Mouse (Mus musculus): ENCODE measurements around the gene Fosl1.
A peak's percentile ranks its signal among the peaks of the same experiment; 100 is the strongest.

Gene Fosl1

DNA sequence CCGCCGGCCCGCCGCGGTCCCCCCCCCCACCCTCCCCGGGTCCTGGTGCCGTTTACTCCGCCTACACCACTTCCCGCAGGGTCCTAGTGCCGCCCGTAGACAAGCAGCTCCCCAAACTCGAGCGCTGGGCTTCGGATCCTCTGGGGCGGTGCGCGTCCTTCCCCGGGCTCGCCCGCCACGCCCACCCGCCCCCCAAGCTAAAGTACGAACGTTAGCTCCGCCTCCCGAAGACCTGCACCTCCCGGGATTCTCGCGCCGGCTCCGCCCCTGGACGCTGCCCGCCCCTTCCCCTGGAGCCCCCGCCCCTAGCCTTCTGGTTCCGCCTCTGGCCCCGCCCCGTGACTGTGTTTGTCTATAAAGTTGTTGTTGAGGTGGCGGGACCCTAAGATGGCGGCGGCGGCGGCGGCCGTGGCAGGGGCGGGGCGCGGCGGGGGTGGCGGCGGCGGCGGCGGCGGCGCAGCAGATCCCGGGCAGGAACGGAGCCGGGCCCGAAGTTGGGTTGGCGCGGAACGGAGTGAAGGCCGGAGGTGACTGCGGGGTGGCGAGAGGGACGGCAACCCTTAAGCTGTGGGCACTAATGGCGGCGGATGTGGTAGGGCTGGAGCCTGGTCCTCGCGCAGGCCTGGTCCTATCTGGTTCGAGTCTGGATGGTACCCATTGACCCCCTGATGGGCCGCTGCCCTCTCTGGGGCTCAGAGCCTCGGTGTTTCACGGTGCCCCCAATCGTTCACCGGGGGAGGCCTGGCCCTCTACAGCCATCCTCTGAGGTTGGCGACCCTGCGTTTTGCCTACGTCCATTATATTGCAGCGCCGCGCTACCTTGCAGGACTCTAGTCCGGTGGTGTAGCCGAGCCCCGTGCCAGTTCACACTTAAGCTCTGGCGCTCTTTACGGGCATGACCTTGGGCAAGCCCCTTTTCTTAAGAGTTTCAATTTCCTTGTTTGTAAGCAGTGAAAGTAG is 22.3 kb upstream of the Fosl1 start, which contains the start of the genes Drap1 and AI837181:
TSS of gene Drap1 (minus strand) at position 198 of the 960 bp plus-strand sequence.
TSS of gene AI837181 (plus strand) at position 363 of the 960 bp plus-strand sequence.
- peak; percentile 94 to 97 for DNase-seq

DNA sequence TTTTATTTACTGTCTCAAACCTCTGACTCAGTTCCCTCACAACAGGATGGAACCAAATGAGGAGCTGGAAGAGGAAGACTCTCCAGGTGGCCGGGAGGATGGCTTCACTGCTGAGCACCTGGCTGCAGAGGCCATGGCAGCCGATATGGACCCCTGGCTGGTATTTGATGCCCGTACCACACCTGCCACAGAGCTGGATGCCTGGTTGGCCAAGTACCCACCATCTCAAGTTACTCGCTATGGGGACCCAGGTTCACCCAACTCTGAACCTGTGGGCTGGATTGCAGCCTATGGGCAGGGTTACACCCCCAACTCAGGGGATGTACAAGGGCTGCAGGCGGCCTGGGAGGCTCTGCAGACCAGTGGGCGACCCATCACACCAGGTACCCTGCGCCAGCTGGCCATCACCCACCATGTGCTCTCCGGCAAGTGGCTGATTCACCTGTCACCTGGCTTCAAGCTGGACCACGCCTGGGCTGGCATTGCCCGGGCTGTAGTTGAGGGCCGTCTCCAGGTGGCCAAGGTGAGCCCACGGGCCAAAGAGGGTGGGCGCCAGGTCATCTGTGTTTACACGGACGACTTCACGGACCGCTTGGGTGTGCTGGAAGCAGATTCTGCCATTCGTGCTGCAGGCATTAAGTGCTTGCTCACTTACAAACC is 21.3 kb upstream of the Fosl1 start:
- peak in 1 of 2 experiments; percentile 45 for DNase-seq

DNA sequence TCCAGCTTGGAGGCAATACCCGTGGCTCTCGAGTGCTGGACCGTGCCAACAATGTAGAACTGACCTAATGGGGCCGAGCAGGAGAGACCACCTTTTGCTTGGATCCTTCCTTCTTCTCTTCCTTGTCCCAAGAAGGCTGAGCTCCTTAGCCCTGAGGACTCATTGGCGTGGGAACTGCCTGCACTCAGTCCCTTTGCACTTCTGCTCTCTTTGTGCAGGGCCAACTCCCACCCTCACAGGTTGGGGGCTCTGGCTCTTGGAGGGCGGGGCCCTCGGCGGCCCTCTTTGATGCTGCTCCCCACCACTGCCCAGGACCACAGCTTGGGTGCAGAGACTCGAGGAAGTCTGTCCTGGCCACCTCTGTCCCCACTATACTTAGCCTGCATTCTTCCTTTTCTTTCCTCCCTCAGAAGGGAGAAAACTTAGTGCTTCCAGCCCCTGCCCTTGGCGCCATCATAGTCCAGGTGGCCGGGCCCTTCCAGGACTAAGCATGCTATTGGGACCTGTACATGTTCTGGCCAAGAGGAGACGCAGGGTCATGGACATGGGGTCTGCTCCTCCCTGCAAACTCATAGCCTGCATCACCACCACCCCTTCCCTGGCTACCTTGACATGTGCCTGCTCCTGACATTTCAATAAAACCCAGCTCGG is 20.6 kb upstream of the Fosl1 start:
- peak in 1 of 2 experiments; percentile 34 for DNase-seq

DNA sequence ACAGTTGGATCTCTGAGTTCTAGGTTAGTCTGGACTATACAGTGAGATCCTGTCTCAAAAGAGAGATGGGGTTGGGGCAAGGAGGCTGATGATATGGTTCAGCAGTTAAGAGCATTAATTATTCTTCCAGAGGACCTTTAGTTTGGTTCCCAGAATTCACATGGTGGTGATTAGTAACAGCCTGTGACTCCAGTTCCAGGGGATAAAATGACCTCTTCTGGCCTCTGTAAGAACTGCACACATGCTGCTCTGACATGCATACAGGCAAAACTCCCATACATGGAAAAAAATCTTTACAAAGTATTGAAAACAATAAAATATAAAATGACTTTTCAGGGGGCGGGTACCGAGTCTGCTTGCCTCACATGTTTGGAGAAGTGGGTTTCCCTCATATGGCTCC is 19.3 kb upstream of the Fosl1 start:
- DNase-seq, result peak in 1 of 2 experiments; percentile 19

DNA sequence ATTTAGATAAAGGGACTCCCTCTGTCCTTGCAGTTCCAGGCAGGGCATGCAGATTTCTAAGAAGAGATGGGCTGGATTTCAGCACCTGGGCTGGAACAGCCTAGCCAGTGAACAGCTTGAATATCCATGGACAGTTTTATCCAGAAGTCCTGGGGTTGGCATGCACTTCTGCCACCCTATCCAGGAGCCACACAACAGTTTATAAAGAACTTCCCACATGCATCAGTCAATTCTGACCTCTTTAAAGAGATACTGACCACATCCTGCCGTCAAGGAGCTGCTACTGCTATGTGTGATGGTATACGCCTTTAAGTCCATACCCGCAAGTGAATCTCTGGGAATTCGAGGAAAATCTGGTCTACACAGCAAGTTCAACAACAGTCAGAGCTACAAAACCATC is 18.1 kb upstream of the Fosl1 start:
- DNase-seq, result no peak

DNA sequence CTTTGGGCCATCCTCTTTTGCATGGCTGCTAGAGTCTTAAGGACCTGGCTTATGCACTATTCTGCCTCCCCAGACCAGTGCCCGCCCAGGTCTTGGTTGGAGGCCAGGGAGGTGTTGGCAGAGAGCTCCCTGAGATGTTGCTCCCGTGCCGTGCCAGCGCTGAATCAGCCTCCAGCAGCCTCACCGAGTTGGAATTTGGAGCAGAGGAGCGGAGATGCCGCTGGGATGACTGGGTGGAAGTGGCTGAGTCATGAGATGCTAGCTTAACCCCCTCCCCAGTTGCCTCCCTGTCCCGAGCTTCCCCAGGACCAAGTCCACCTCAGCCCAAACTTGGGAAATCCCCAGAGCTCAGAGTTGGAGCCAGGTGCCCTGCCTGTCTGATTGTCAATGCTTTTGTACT is 17.5 kb upstream of the Fosl1 start:
- peak in 1 of 2 experiments; percentile 17 for DNase-seq

DNA sequence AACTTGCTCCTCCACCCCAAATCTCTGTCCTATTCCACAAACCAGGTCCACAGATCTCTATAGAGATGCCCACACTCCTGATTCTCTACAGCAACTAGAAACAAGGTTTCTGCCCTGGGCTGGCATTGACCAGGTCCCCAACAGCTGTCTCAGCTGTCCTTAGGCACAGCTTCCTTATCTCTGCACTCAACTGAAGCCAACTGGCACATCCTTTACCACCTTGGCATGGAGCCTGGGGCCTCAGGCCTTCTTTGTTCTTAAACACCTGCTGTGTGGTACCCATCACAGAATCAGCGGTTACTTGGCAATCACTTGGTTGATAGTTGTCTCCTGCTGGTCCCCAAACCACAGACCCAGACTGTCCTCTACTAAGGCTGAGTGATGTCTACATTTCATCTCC is 16.9 kb upstream of the Fosl1 start:
- peak; percentile 26 to 32 for DNase-seq

DNA sequence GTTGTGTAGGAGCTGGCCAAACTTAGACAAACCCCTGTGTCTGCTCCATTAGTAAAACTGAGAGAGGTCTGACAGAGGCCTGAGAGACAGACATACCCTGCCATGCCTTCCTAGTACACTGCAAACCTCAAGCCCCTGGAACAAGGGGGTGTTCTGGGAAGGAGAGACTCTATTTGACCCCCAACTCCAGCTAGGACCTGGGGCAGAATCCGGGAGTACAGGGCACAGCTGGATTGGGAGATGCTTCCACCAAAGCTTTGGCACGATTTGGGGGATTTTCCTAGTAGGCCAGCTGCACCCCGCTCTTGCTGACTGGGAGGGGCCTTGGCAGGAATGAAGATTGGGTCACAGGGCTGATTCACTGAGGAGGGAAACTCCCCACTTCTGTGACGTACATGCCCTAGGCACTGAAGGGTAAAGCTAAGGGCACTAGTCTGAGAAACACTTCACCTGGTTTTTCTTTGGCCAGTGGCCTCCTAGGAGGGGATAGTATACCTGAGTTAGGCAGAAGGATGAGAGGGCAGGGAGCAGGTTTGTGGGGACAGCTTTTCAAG is 15.4 kb upstream of the Fosl1 start:
- no peak for DNase-seq

DNA sequence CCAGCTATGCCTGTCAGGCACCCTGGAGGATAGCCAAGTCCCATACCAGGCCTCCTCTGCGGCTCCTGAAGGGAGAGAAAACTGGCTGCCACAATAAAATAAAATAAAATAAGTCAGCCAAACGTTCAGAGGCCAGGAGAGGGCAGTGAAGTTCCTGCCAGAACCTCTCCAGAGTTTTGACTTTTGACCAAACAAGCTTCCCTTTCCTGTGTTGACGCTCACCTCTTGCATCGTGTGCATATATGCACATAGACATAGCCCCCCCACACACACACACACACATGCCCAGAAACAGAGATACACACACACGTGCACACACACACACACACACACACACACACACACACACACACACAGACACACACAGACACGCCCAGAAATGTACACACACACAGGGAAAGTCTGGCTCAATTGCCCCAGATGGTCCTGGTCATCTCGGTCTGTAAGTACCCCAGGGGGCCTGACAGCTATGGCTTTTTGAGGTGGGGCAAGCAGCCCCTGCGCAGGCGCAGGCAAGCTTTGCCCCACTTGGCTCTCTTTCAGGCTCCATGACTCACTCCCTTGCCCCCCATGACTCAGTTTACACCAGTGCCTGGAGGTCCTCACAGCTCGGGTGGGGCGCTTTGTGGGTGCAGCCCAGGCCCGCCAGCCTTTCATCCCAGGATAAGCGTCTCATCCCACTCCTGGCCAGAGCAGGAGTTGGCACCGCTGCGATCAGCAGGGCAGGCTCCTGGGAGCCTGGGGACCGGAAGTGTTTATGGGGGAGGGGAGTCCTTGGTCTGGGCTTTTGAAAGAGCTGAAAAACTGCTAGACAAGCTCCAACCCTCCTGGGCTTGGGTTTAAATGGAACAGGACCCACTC is 14.1 kb upstream of the Fosl1 start:
- DNase-seq, result peak; percentile 72 to 75

DNA sequence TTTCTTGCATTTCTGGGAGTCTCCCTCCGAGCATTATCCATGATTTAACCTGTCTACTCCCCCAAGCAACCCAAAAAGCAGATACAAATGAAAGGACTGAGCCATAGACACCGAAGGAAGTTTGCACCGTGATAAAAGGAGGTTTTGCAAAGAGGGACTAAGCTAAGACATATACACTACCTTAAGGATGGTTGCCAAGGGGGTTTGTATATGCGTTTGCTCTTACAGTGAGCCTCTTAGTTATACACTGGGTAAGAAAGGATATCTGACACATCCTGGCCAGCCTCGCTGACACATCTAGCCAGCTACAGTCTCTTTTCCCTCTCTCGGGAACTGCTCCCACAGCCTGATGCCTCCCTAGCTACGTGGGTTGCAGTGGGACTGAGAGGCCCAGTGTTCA is 13.4 kb upstream of the Fosl1 start:
- no peak for DNase-seq

DNA sequence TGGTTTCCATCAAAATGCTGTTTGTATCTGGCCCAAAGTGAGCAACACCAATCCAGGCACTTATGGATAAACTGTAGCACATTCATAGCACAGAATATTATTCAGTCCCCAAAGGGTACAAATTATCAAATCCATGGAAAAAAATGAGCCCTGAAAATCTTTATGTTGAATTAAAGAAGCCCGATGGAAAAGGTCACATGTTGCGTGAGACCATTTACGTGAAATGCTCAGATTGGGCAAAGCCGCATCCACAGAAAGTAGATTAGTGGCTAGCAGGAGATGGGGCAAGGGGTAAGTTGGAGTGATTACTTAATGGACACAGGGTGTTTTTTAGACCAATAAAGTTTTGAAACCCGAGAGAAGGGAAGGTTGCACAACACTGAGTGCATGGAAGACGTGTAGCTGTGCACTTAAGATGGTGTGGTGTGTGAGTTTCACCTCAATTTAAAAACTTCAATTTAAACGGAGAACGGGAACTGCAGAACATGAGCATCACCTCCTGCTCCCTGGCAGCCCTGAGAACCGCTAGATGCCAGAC is 2.9 kb upstream of the Fosl1 start:
- no peak for DNase-seq

DNA sequence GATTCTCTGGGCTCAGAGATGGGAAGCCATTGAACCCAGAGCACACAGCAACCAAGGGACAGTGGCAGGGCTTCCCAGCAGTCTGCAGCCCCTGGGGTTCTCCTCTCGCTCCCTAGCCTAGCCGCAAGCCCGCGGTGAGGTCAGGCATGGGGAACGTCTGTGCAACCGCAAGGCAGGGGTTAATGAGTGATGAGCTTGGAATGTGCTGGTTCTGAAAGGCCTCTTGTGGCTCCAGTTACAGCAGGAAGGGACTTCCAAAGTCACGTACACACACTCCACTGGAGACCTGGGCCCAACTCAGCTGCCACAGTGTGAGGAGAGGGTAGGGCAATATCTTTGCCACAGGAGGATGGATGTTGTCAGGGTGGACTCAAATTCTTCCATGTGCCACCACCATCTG is 2.4 kb upstream of the Fosl1 start:
- no peak for DNase-seq

DNA sequence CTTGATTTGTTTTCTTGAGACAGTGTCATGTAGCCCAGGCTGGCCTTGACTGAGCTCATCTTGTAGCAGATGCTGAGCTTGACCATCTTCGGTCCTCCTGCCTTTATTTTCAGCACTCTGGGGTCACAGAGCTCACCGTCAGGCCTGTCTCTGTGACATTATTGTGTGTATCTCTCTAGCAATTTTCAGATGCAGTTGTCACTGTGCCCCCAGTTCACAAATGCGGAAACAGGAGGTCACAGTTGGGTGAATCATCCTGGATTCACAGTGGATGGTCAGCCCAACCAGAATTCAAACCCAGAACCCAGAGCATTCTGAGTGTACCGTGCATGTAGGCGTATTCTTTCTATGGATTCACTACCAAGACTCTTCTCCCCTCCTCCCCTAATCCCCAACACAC is 1.6 kb upstream of the Fosl1 start:
- DNase-seq, result no peak

DNA sequence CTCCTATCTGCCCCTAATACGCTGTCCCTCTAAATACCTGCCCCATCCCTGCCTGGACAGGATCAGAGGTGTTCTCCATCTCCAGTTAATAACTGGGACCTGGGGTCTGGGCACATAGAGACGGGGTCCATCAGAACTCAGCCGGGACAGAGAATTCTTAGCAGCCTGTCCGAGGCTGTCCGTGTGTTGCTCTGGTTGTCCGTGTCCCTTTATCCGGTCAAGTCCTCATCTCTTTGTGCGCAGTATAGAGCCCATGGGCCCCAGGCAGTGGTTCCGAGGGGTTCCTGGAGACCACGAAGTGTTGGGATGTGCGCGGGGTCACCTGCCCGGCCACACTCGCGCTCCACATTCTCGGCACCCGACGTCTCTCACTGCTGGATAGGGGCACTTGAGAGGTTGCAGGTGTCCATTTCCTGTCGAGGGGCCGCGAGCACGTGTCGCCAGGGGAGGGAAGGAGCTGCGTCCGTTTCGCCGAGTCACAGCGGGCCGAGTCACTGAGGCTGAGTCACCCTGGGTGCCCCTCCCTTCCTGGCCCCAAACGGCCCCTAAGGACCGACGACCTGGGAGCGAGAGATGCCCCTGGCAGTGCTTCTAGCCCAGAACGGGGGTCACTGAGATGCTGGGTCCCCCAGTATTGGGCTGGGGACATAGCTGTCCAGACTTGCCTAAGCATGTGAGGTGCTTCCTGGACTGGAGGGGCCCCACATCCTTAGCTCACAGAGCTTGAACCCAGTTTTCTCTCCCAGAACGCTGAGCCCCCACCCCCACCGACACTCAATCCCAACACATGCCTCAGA is 1.2 kb downstream of the Fosl1 start:
- DNase-seq, result no peak

DNA sequence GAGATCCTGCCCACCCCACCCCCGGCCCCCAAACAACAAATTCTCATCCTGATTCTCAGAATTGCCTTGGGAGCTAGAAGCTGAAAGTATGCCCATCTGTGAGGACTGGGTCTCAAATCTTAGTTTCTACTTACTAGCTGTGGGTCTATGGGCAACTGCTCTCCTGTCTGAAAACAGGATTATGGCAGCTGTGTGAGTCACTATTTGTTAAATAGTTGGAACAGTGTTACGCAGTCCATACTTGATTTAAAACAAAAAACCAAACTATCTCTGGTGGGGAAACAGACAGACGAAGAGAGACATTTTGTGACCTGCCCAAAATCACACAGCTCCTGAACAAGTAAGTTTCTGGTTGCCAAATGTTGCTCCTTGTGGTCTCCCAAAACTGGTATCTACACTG is 2.3 kb downstream of the Fosl1 start:
- DNase-seq, result no peak

DNA sequence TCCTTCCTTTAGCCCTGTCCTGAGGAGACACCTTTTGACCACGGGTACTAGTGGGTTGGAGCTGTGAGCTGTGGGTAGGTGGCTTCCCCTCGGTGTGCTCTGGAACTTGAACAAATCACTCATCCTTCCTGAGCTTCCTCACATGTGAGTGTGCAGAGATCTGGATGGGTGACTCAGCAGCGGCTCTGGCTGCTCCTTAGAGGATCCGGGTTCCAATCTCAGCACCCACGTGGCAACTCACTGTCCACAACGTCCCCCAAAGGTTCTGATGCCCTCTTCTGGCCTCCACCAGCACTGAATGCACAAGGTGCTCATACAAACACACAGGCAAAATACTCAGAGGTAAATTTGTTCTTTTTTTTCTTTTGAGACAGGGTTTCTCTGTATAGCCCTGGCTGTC is 4.4 kb downstream of the Fosl1 start:
- DNase-seq, result no peak

DNA sequence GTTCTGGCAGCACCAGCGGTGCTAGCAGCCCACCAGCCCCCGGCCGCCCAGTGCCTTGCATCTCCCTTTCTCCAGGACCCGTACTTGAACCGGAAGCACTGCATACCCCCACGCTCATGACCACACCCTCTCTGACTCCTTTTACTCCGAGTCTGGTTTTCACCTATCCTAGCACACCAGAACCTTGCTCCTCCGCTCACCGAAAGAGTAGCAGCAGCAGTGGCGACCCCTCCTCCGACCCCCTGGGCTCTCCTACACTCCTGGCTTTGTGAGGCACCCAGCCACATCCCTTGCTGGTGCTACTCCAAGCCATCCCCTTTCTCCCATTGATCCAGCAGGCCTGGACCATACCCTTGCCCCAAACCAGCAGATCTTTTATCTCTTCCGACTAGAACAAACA is 7.7 kb downstream of the Fosl1 start:
- DNase-seq, result no peak

DNA sequence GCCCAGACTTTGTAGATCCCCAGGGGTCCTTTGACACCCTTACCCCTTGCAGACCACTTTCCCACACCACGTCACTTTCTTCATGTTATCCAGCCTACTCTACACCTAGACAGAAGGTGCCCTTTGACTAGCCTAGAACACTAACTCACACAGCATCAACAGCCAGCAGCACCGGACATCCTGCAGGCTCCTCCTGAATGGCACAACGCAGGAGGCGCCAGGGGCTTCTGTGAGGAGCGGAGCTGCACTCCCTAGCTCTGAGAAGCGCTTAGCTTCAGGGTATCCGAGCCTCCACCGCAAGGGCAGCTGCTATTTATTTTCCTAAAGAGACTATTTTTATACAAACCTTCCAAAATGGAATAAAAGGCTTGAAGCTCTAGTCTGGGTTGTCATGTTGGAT is 8.2 kb downstream of the Fosl1 start:
- no peak for DNase-seq

DNA sequence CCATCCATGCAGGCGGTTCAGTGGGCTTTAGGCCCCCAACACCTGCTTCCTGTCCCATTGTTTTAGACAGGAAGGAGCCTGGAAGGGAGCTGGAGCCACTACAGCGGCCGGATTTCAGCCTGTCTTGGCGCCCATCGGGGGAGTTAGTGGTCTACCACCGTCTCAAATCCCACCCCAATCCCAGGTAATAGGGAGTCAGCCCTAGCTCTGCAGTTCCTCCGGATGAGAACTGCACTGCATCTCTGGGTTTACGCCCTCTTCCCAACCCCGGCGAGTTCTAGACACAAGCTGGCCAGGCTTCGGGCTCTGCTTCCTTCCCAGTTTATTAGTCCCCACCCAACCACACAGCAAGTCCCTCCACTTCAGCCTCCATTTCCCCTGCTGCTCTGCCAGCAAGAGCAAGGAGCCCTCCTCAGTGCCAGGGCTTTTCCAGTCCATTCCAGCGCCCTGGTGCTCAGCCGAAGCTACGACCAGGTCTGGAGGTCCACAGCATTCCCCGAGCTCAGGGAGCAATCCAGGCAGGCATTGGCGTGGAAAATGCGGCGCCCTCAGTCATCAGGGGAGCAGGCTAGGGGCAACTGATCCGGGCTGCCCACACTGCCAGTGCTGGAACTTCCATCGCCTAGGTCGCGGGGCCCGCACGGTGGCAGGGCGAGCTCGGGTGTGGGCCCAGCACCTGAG is 9.0 kb downstream of the Fosl1 start:
- DNase-seq, result no peak
